Mouse (Mus musculus) midbrain, embryonic 14.5 days (tissue): ENCODE data around the gene Pax9. TPM values are rescaled to one million over a fixed set of nuclear protein-coding genes. Genes with fewer than 3 reads are reported as not detected.
A peak's percentile ranks its signal among the peaks of the same experiment; 100 is the strongest.

ENCODE experiments used
- ATAC-seq: fragments of 200-750 bp; cut with Nextera tagmentation; 2 replicates; pipeline ENCODE4 v1.8.0; 2017; ENCODE audit warnings: moderate number of reproducible peaks, moderate library complexity; ENCODE audit not compliant: low FRiP score, low TSS enrichment
- DNase-seq: peaks from one replicate; pipeline ENCODE4 v3.0.0-alpha.2; 2015
- H3K27ac ChIP-seq: fragments of 300-500 bp; sonication (generic); replicated peaks from 2 replicates; pipeline ENCODE4 v1.5.1; 2014; ENCODE audit warnings: mild to moderate bottlenecking, low read depth, low read length, moderate library complexity
- H3K27me3 ChIP-seq: fragments of 300-500 bp; sonication (generic); 2 replicates; pipeline ENCODE4 v1.6.1; 2014; ENCODE audit warnings: low read length, control low read depth, mixed read lengths; ENCODE audit not compliant: control insufficient read depth, insufficient read depth
- H3K36me3 ChIP-seq: fragments of 300-500 bp; sonication (generic); 2 replicates; pipeline ENCODE4 v1.6.1; 2014; ENCODE audit warnings: low read length, control low read depth; ENCODE audit not compliant: control insufficient read depth, insufficient read depth
- H3K4me1 ChIP-seq: fragments of 300-500 bp; sonication (generic); 2 replicates; pipeline ENCODE4 v1.6.1; 2014; ENCODE audit warnings: mild to moderate bottlenecking, antibody characterized with exemption, low read length, control low read depth; ENCODE audit not compliant: control insufficient read depth, insufficient read depth
- H3K4me2 ChIP-seq: fragments of 300-500 bp; sonication (generic); 2 replicates; pipeline ENCODE4 v1.6.1; 2014; ENCODE audit warnings: mild to moderate bottlenecking, low read length, moderate library complexity
- H3K4me3 ChIP-seq: fragments of 300-500 bp; sonication (generic); replicated peaks from 2 replicates; pipeline ENCODE4 v1.5.1; 2014; ENCODE audit warnings: low read depth, low read length
- H3K9ac ChIP-seq: fragments of 300-500 bp; sonication (generic); replicated peaks from 2 replicates; pipeline ENCODE4 v1.6.1; 2014; ENCODE audit warnings: mild to moderate bottlenecking, low read length, moderate library complexity
- H3K9me3 ChIP-seq: fragments of 300-500 bp; sonication (generic); 2 replicates; pipeline ENCODE4 v1.6.1; 2016; ENCODE audit warnings: low read length, control low read depth, mixed read lengths; ENCODE audit not compliant: control insufficient read depth
- WGBS: fragments of 180-500 bp; shearing (Covaris S2); extraction: QIAGEN DNeasy Blood & Tissue Kit; methylation state at CpG from one replicate; pipeline ENCODE4 v1.1.7; 2014; 5-methylcytosine and 5-hydroxymethylcytosine counted together
- polyA plus RNA-seq: library from polyadenylated mRNA; unstranded; fragments of >200 nt; fragmentation: Nextera tagmentation; extraction: Ambion mirVana; gene quantifications from 2 replicates; pipeline ENCODE4 v1.2.1, GENCODE M21; 2014

Gene Pax9
- polyA plus RNA-seq, 1 experiment from 2014 or later: not detected

DNA sequence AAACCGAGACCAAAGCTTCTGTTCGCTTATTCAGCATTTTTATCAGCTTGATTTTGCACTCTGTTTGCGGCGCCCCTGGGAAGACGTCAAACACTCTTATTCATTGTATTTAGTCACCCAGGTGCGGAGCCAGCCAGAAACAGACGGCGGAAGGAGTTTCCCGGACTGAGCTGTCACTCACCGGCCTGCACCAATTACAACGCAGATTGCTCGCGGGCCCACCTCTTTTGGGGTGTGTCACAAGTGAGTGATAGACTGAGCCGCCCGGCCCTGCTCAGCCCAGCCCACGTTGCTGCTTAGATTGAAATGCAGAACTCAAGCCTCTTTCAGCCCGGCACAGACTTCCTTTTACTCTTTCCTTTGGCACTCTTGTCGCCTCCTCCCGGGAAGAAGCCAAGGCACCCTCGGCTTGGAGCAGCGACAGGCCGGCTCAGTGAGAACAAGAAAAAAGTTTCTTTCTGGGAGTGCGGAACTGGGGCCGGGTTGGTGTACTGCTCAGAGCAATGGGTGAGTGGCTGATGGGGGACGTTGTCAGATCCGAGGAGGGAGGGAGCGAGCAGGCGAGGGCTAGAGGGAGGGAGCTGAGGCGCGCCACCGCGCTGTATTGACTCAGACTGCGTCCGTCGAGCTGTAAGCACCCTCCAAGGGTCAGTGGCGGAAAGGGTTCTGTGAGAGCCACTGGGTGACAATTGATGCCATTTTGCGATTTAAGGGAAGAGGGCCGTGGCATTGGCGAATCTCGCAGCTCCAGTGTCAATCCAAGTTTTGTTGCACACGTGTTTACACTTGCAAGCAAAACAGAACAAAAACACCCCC, 4.0 kb downstream of the Pax9 start:
- Histone ChIP-seq H3K4me3 (peak overlapping the region; percentile 14), H3K36me3 (no peaks in the 10 kb centered on the region), H3K27ac (no peak overlapping the region), H3K4me1 (0 out of 2 replicates have a peak, but pooled peaks cover 7% of the 10 kb centered on the region), H3K27me3 (peaks cover 97% of the 10 kb centered on the region), H3K9ac (no peak overlapping the region), H3K4me2 (peak overlapping the region; percentile 41), H3K9me3 (no peaks in the 10 kb centered on the region)
- WGBS: under 1% methylated on average over 41 of the region's 41 CpGs
- DNase-seq: peak; percentile 76
- ATAC-seq: peak; percentile 85

DNA sequence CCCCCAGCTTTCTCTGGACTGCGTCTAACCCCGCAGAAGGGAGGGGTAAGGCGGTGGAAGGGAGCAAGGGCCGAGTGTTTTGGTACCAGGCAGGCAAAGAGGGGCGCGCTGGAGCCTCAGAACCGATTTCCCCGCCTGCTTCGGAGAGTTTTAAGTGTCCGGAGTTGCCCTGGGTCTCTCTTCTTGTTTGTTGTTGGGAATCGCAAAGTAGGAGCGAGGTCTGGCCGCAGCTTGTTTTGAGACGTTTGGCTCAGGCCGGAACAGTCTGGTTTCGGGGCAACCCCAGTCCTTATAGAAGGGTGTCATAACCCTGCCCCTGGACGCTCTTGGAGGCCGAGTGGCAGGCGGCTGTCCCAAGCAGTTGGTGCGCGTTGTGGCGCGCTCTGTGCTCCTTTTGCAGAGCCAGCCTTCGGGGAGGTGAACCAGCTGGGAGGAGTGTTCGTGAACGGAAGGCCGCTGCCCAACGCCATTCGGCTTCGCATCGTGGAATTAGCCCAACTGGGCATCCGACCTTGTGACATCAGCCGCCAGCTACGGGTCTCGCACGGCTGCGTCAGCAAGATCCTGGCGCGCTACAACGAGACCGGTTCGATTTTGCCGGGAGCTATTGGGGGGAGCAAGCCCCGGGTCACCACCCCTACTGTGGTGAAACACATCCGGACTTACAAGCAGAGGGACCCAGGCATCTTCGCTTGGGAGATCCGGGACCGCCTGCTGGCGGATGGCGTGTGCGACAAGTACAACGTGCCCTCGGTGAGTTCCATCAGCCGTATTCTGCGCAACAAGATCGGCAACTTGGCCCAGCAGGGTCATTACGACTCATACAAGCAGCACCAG, 4.8 kb downstream of the Pax9 start:
- Histone ChIP-seq H3K4me2 (peak overlapping the region; percentile 24), H3K27ac (no peak overlapping the region), H3K9me3 (no peaks in the 10 kb centered on the region), H3K9ac (no peak overlapping the region), H3K4me1 (0 out of 2 replicates have a peak, but pooled peaks cover 7% of the 10 kb centered on the region), H3K4me3 (0 out of 2 replicates have a peak overlapping the region, but pooled peaks have one; percentile 7), H3K36me3 (no peaks in the 10 kb centered on the region), H3K27me3 (peaks cover 97% of the 10 kb centered on the region)
- DNase-seq (peak; percentile 55), ATAC-seq (no peak)
- under 1% methylated on average over 57 of the region's 57 CpGs for WGBS

DNA sequence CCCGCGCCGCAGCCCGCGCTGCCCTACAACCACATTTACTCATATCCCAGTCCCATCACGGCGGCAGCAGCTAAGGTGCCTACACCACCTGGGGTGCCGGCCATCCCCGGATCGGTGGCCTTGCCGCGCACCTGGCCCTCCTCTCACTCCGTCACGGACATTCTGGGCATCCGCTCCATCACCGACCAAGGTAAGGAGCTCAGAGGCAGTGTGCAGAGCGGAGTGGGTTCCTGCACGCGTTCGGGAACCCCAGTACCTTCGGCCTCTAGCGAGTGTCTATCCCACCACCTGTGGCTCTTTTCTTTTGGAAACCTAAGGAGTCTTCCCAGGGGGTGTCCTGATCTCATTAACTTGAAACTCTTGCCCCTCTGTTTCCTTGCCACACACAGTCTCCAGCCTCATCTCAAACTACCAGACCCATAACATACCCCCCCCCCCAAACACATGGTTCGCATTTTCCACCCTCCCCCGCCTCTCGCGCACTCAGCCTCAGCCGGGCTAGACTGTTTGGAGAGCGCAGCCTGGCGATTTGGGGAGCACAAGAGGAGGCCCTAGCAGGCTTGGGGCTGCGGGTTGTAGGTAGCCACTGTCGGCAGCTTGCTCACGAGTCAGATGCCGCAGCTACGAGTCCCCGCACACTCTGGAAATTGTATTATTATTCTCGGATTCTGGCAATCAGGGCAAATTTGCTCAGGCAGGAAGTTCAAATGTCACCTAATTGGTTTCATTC, 5.6 kb downstream of the Pax9 start:
- 0 out of 2 replicates have a peak, but pooled peaks have one; percentile 9 for ATAC-seq
- Histone ChIP-seq H3K36me3 (no peaks in the 10 kb centered on the region), H3K4me1 (0 out of 2 replicates have a peak, but pooled peaks cover 7% of the 10 kb centered on the region), H3K27ac (no peak overlapping the region), H3K9me3 (no peaks in the 10 kb centered on the region), H3K9ac (no peak overlapping the region), H3K4me2 (peak overlapping the region; percentile 24), H3K27me3 (peaks cover 96% of the 10 kb centered on the region), H3K4me3 (no peak overlapping the region)
- under 1% methylated on average over 36 of the region's 36 CpGs for WGBS
- DNase-seq: no peak

DNA sequence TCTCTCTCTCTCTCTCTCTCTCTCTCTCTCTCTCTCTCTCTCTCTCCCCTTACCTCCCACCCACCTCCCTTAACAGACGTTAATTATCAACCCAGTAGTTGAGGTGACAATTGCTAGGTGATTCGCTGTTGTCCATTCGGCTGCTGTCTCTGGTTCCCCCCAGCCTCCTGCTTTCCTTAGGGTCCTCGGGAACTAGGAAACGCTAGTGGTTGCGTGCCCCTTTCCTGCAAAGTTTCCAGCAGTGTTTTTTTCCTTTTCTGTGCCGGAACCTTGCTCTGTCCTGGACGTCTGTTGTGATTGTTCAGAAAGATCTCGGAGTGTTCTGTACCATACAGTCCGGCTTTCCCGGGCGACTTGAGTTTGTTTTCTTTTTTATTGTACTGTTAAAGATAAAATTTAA, 6.2 kb downstream of the Pax9 start:
- ATAC-seq (no peak), DNase-seq (peak; percentile 38)
- Histone ChIP-seq H3K27ac (no peak overlapping the region), H3K27me3 (peaks cover 96% of the 10 kb centered on the region), H3K4me1 (0 out of 2 replicates have a peak, but pooled peaks cover 7% of the 10 kb centered on the region), H3K4me3 (no peak overlapping the region), H3K4me2 (no peak overlapping the region), H3K9ac (no peak overlapping the region), H3K9me3 (no peaks in the 10 kb centered on the region), H3K36me3 (no peaks in the 10 kb centered on the region)
- 1% methylated on average over 12 of the region's 12 CpGs for WGBS

DNA sequence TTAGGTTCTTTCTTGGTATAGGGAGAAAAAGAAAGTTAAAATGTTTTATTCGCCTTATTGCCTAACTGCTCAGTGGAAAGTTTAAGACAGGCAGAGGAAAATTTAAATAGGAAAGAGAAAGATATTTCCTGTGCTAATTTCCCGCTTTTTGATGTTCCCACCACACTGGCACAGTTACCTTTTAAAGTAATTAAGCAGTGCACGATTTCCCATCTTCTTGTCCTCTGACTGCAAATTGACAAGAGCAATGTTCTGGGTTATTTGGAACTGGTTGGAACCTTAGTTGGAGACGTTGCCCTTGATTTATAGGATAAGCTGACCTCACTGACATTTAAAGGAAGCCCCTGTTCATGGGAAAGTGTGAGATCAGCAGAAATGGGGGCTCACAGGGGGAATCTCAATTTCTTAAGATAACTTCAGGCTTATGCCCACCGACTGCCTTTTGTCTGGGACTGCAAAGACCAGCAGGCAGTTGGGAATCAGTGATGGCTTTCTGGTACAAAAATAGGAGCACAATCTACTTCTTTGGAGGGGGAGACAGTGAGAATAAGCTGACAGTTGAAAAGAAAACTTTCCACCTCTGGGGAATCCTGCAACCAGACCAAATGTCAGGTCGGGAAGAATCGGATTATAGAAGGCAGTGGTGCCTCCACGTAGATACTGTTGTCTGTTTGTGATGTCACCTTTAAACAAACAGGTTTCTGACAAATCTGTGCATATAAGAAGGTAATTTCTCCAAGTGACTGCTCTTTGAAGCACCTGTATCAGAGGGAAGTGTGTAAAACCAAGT, 6.8 kb downstream of the Pax9 start:
- DNase-seq (no peak), ATAC-seq (no peak)
- Histone ChIP-seq H3K4me2 (no peak overlapping the region), H3K9me3 (no peaks in the 10 kb centered on the region), H3K4me3 (no peak overlapping the region), H3K36me3 (no peaks in the 10 kb centered on the region), H3K27ac (no peak overlapping the region), H3K4me1 (0 out of 2 replicates have a peak, but pooled peaks cover 7% of the 10 kb centered on the region), H3K27me3 (peaks cover 92% of the 10 kb centered on the region), H3K9ac (no peak overlapping the region)
- 3% methylated on average over 8 of the region's 8 CpGs for WGBS

DNA sequence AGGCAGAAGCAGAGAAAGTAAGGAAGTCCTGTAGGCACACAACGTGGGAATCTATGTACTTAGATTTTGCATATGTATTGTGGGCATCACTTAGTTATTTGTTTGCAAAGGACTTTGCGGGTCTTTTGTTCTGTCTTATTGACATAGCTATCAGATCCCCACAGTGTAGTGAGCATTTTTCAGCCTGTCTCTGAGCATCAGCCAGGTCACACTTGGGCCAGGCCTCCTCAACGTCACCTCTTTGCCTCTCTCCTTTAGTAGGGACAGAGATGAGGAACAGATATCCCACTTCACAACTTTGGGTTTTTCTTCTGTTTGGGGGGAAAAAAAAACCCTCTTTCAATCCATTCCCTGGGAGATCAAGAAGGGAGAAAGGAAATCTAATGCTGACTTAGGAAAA, 7.8 kb downstream of the Pax9 start:
- 4% methylated on average over 3 of the region's 3 CpGs for WGBS
- Histone ChIP-seq H3K4me2 (no peak overlapping the region), H3K27ac (no peak overlapping the region), H3K4me3 (no peak overlapping the region), H3K27me3 (peaks cover 90% of the 10 kb centered on the region), H3K4me1 (0 out of 2 replicates have a peak, but pooled peaks cover 7% of the 10 kb centered on the region), H3K36me3 (no peaks in the 10 kb centered on the region), H3K9me3 (no peaks in the 10 kb centered on the region), H3K9ac (no peak overlapping the region)
- no peak for DNase-seq
- ATAC-seq: no peak

DNA sequence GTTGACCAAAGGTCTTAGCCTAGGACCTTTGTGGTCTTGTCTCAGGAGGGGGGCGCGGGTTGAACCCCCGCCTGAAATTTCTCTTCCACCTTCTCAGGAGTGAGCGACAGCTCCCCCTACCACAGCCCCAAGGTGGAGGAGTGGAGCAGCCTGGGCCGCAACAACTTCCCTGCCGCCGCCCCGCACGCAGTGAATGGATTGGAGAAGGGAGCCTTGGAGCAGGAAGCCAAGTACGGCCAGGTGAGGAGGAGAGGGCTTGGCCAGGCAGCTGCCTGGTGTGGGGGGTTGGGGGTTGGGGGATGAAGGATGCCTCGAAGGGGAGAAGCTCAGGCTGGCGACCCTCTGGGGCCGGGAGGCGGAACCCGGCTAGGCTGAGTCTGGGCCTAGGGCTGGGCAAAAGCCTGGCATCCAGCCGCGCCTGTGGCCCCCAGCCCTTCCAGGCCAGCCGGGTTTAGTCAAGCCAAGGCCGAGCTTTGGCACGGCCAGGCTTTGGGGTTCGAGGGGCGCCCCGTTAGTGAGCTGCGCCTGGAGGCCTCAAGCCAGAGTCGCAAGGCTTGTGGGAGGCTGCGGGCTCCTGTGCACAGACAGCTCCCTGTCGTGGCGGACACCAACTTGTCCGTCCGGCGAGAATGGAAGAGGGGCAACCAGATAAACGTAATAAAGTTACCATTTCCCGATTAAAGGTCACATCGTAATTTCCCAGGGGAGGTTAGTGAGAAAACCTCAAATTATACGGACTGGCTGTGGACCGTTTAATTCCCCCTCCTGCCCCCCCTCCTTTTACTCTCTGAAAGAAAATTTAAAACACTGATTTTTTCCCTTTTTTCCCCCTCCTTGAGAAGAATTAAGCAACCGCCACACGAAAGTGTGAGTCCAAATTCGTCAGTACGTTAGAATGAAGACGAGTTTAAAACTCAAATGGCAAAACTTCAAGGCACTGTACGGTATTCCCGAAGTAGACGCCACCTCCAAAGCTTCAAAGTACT, 8.6 kb downstream of the Pax9 start:
- DNase-seq (peak; percentile 34), ATAC-seq (no peak)
- Histone ChIP-seq H3K9me3 (no peaks in the 10 kb centered on the region), H3K4me2 (no peak overlapping the region), H3K27ac (no peak overlapping the region), H3K4me3 (no peak overlapping the region), H3K27me3 (peaks cover 89% of the 10 kb centered on the region), H3K4me1 (0 out of 2 replicates have a peak, but pooled peaks cover 7% of the 10 kb centered on the region), H3K36me3 (no peaks in the 10 kb centered on the region), H3K9ac (no peak overlapping the region)
- under 1% methylated on average over 44 of the region's 44 CpGs for WGBS
